Mouse (Mus musculus): ENCODE measurements around the gene Plekha6. TPM values are rescaled to one million over a fixed set of nuclear protein-coding genes. Genes with fewer than 3 reads are reported as not detected.

The Plekha6 gene
- total and polyA plus RNA-seq, 3 experiments, result 11.8 to 28.5 TPM; not detected in 1

- Histone ChIP-seq H3K79me2 (ENCODE audit: control insufficient read depth, insufficient read depth, low read length, poor library complexity) (no peaks in the 10 kb centered on the region), H3K9ac (ENCODE audit: control insufficient read depth, low read depth, low read length, poor library complexity, severe bottlenecking) (no peak overlapping the region), H3K36me3 (ENCODE audit: control insufficient read depth in 1 of 2, insufficient read depth in 2 of 2, low read length in 2 of 2) (no peaks in the 10 kb centered on the region), H3K4me1 (ENCODE audit: control insufficient read depth in 1 of 2, insufficient read depth in 2 of 2, low read length in 2 of 2) (no peaks in the 10 kb centered on the region), H3K27me3 (ENCODE audit: control insufficient read depth in 1 of 2, insufficient read depth in 2 of 2, low read length in 2 of 2) (no peaks in the 10 kb centered on the region), H3K9me3 (replicated peaks; ENCODE audit: insufficient read depth, low read length) (no peaks in the 10 kb centered on the region), H3K27ac (ENCODE audit: control insufficient read depth, low read depth, low read length) (no peak overlapping the region), H3K4me3 (ENCODE audit: control insufficient read depth in 1 of 2, insufficient read depth in 1 of 2, low read depth in 2 of 2, low read length in 2 of 2) (no peak overlapping the region)
- TF ChIP-seq ZNF384 (IDR thresholded peaks at IDR 0.05; ENCODE audit: low read depth, low read length) (no peak), TAL1 (IDR thresholded peaks at IDR 0.05; ENCODE audit: low read length) (no peak), ZKSCAN1 (IDR thresholded peaks at IDR 0.05; ENCODE audit: low read depth, low read length) (no peak), GATA1 (IDR thresholded peaks at IDR 0.05; ENCODE audit: low read depth, low read length) (no peak), MAX (IDR thresholded peaks at IDR 0.05; ENCODE audit: low read length) (no peak), NELFE (IDR thresholded peaks at IDR 0.05; ENCODE audit: low read depth, low read length) (no peak), MAZ (IDR thresholded peaks at IDR 0.05; ENCODE audit: low read depth, low read length) (no peak)
- DNase-seq (ENCODE audit: low read depth, low spot score), result no peak
Observed at GRCm38 (mm10) chr1:133209901-133210516, 46.0 kb downstream of the Plekha6 start.

GRCm38 (mm10) chr1:133210766-133211165, 46.8 kb downstream of the Plekha6 start:
- TF ChIP-seq MAZ (IDR thresholded peaks at IDR 0.05; ENCODE audit: low read depth, low read length), result no peak
- no peak for TF ChIP-seq TAL1 (IDR thresholded peaks at IDR 0.05; ENCODE audit: low read length)
- no peak for TF ChIP-seq NELFE (IDR thresholded peaks at IDR 0.05; ENCODE audit: low read depth, low read length)
- no peak for TF ChIP-seq TCF12 (IDR thresholded peaks at IDR 0.05; ENCODE audit: low read depth, low read length)
- no peak for TF ChIP-seq HCFC1 (IDR thresholded peaks at IDR 0.05; ENCODE audit: low read depth, low read length)
- TF ChIP-seq ZKSCAN1 (IDR thresholded peaks at IDR 0.05; ENCODE audit: low read depth, low read length), result no peak
- no peak for TF ChIP-seq MAFK (IDR thresholded peaks at IDR 0.05; ENCODE audit: borderline replicate concordance, low read depth, low read length)
- no peak for TF ChIP-seq CHD1 (IDR thresholded peaks at IDR 0.05; ENCODE audit: low read depth, low read length)
- TF ChIP-seq KAT2A (conservative IDR thresholded peaks at IDR 0.05; ENCODE audit: low read depth, low read length), result no peak
- no peak for TF ChIP-seq NRF1 (IDR thresholded peaks at IDR 0.05; ENCODE audit: insufficient read depth, low read depth, low read length, poor library complexity, severe bottlenecking)
- TF ChIP-seq GATA1 (IDR thresholded peaks at IDR 0.05; ENCODE audit: low read depth, low read length), result no peak
- no peak for TF ChIP-seq TBP (IDR thresholded peaks at IDR 0.05; ENCODE audit: low read depth, low read length)
- TF ChIP-seq RCOR1 (IDR thresholded peaks at IDR 0.05; ENCODE audit: low read depth, low read length), result no peak
- no peak for TF ChIP-seq ZMIZ1 (IDR thresholded peaks at IDR 0.05; ENCODE audit: low read depth, low read length)
- no peak for TF ChIP-seq GABPA (IDR thresholded peaks at IDR 0.05; ENCODE audit: low read depth, low read length)
- DNase-seq (ENCODE audit: low read depth, low spot score), result no peak
- H3K27me3 ChIP-seq (ENCODE audit: control insufficient read depth in 1 of 2, insufficient read depth in 2 of 2, low read length in 2 of 2), result no peaks in the 10 kb centered on the region

More at GRCm38 (mm10) chr1:133210766-133211165, 46.8 kb downstream of the Plekha6 start:
- Histone ChIP-seq H3K36me3 (ENCODE audit: control insufficient read depth in 1 of 2, insufficient read depth in 2 of 2, low read length in 2 of 2) (no peaks in the 10 kb centered on the region), H3K9me3 (replicated peaks; ENCODE audit: insufficient read depth, low read length) (no peaks in the 10 kb centered on the region), H3K4me3 (ENCODE audit: control insufficient read depth in 1 of 2, insufficient read depth in 1 of 2, low read depth in 2 of 2, low read length in 2 of 2) (no peak overlapping the region), H3K79me2 (ENCODE audit: control insufficient read depth, insufficient read depth, low read length, poor library complexity) (no peaks in the 10 kb centered on the region), H3K9ac (ENCODE audit: control insufficient read depth, low read depth, low read length, poor library complexity, severe bottlenecking) (no peak overlapping the region), H3K27ac (ENCODE audit: control insufficient read depth, low read depth, low read length) (no peak overlapping the region), H3K4me1 (ENCODE audit: control insufficient read depth in 1 of 2, insufficient read depth in 2 of 2, low read length in 2 of 2) (no peaks in the 10 kb centered on the region)

Measured in MEL (cell line).